Mouse (Mus musculus): ENCODE results near the gene Zfp719. TPM values are rescaled to one million over a fixed set of nuclear protein-coding genes. Genes with fewer than 3 reads are reported as not detected.
A peak's percentile ranks its signal among the peaks of the same experiment; 100 is the strongest.

Zfp719 gene
- polyA plus RNA-seq, 1 experiment from 2014 or later, result 19.4 TPM

- H3K4me3 ChIP-seq (replicated peaks; ENCODE audit: low read depth, low read length), result no peak overlapping the region
- peaks cover 59% of the 10 kb centered on the region for H3K36me3 ChIP-seq (ENCODE audit: control insufficient read depth, insufficient read depth, low read length)
- H3K4me2 ChIP-seq (ENCODE audit: low read length), result no peak overlapping the region
- no peak overlapping the region for H3K27ac ChIP-seq (replicated peaks; ENCODE audit: low read depth, low read length)
- no peak overlapping the region for H3K9ac ChIP-seq (replicated peaks; ENCODE audit: low read length)
- peaks cover 21% of the 10 kb centered on the region for H3K4me1 ChIP-seq (ENCODE audit: control insufficient read depth, insufficient read depth, low read length)
- H3K9me3 ChIP-seq (ENCODE audit: control insufficient read depth, low read length), result no peaks in the 10 kb centered on the region
- no peak for DNase-seq
- H3K27me3 ChIP-seq (ENCODE audit: control insufficient read depth, insufficient read depth, low read length), result no peaks in the 10 kb centered on the region
- ATAC-seq (ENCODE audit: low FRiP score, low TSS enrichment), result no peak
- 92% methylated on average over 5 of the region's 5 CpGs for WGBS
Measured at GRCm38 (mm10) chr7:43584790-43585189, 5.4 kb downstream of the Zfp719 start.

- no peak for DNase-seq
- no peak overlapping the region for H3K4me3 ChIP-seq (replicated peaks; ENCODE audit: low read depth, low read length)
- no peak overlapping the region for H3K27ac ChIP-seq (replicated peaks; ENCODE audit: low read depth, low read length)
- H3K27me3 ChIP-seq (ENCODE audit: control insufficient read depth, insufficient read depth, low read length), result no peaks in the 10 kb centered on the region
- H3K4me1 ChIP-seq (ENCODE audit: control insufficient read depth, insufficient read depth, low read length), result peaks cover 8% of the 10 kb centered on the region; the same call in 1 of the 2 replicates
- WGBS, result 13% methylated on average over 5 of the region's 5 CpGs
- no peak overlapping the region for H3K9ac ChIP-seq (replicated peaks; ENCODE audit: low read length)
- no peak for ATAC-seq (ENCODE audit: low FRiP score, low TSS enrichment)
- no peak overlapping the region for H3K4me2 ChIP-seq (ENCODE audit: low read length)
- H3K9me3 ChIP-seq (ENCODE audit: control insufficient read depth, low read length), result no peaks in the 10 kb centered on the region
- H3K36me3 ChIP-seq (ENCODE audit: control insufficient read depth, insufficient read depth, low read length), result no peaks in the 10 kb centered on the region
Measured at GRCm38 (mm10) chr7:43601884-43602283, 22.5 kb downstream of the Zfp719 start.

- Histone ChIP-seq H3K9ac (replicated peaks; ENCODE audit: low read length) (peak within 1 kb of the TSS; percentile 44; the same call in 1 of the 2 replicates), H3K4me2 (ENCODE audit: low read length) (peak within 1 kb of the TSS; percentile 79), H3K4me3 (replicated peaks; ENCODE audit: low read depth, low read length) (peak within 1 kb of the TSS; percentile 40), H3K27me3 (ENCODE audit: control insufficient read depth, insufficient read depth, low read length) (no peaks in the 10 kb centered on the region), H3K36me3 (ENCODE audit: control insufficient read depth, insufficient read depth, low read length) (no peaks in the 10 kb centered on the region), H3K27ac (replicated peaks; ENCODE audit: low read depth, low read length) (no peak within 1 kb of the TSS), H3K4me1 (ENCODE audit: control insufficient read depth, insufficient read depth, low read length) (peaks cover 12% of the 10 kb centered on the region), H3K9me3 (ENCODE audit: control insufficient read depth, low read length) (no peaks in the 10 kb centered on the region)
- DNase-seq, result peak; percentile 85
- WGBS, result 13% methylated on average over 41 of the region's 41 CpGs
- peak; percentile 79 for ATAC-seq (ENCODE audit: low FRiP score, low TSS enrichment)
Measured at GRCm38 (mm10) chr7:43606896-43607742, 27.7 kb downstream of the Zfp719 start, which contains the start of gene Zfp819. TSS of gene Zfp819 (plus strand) at chr7:43607169.

- Histone ChIP-seq H3K27me3 (ENCODE audit: control insufficient read depth, insufficient read depth, low read length) (no peaks in the 10 kb centered on the region), H3K4me2 (ENCODE audit: low read length) (peak overlapping the region; percentile 79), H3K36me3 (ENCODE audit: control insufficient read depth, insufficient read depth, low read length) (no peaks in the 10 kb centered on the region), H3K4me3 (replicated peaks; ENCODE audit: low read depth, low read length) (no peak overlapping the region; the same call in 1 of the 2 replicates), H3K4me1 (ENCODE audit: control insufficient read depth, insufficient read depth, low read length) (peaks cover 6% of the 10 kb centered on the region), H3K9me3 (ENCODE audit: control insufficient read depth, low read length) (no peaks in the 10 kb centered on the region), H3K27ac (replicated peaks; ENCODE audit: low read depth, low read length) (no peak overlapping the region), H3K9ac (replicated peaks; ENCODE audit: low read length) (no peak overlapping the region)
- ATAC-seq (ENCODE audit: low FRiP score, low TSS enrichment), result no peak
- 29% methylated on average over 5 of the region's 5 CpGs for WGBS
- DNase-seq, result no peak
Measured at GRCm38 (mm10) chr7:43607743-43608287, 28.4 kb downstream of the Zfp719 start.

GRCm38 (mm10) chr7:43608316-43608824 lies 29.0 kb downstream of the Zfp719 start:
- Histone ChIP-seq H3K27me3 (ENCODE audit: control insufficient read depth, insufficient read depth, low read length) (no peaks in the 10 kb centered on the region), H3K4me3 (replicated peaks; ENCODE audit: low read depth, low read length) (no peak overlapping the region), H3K4me1 (ENCODE audit: control insufficient read depth, insufficient read depth, low read length) (peaks cover 6% of the 10 kb centered on the region), H3K9ac (replicated peaks; ENCODE audit: low read length) (no peak overlapping the region), H3K9me3 (ENCODE audit: control insufficient read depth, low read length) (no peaks in the 10 kb centered on the region), H3K27ac (replicated peaks; ENCODE audit: low read depth, low read length) (no peak overlapping the region), H3K36me3 (ENCODE audit: control insufficient read depth, insufficient read depth, low read length) (no peaks in the 10 kb centered on the region), H3K4me2 (ENCODE audit: low read length) (no peak overlapping the region)
- DNase-seq (no peak), ATAC-seq (ENCODE audit: low FRiP score, low TSS enrichment) (no peak)
- WGBS, result 85% methylated on average over 7 of the region's 7 CpGs

GRCm38 (mm10) chr7:43613816-43614551 lies 34.6 kb downstream of the Zfp719 start:
- DNase-seq (no peak), ATAC-seq (ENCODE audit: low FRiP score, low TSS enrichment) (no peak)
- Histone ChIP-seq H3K4me1 (ENCODE audit: control insufficient read depth, insufficient read depth, low read length) (no peaks in the 10 kb centered on the region), H3K27me3 (ENCODE audit: control insufficient read depth, insufficient read depth, low read length) (no peaks in the 10 kb centered on the region), H3K9me3 (ENCODE audit: control insufficient read depth, low read length) (no peaks in the 10 kb centered on the region), H3K9ac (replicated peaks; ENCODE audit: low read length) (no peak overlapping the region), H3K27ac (replicated peaks; ENCODE audit: low read depth, low read length) (no peak overlapping the region), H3K4me3 (replicated peaks; ENCODE audit: low read depth, low read length) (no peak overlapping the region), H3K4me2 (ENCODE audit: low read length) (no peak overlapping the region), H3K36me3 (ENCODE audit: control insufficient read depth, insufficient read depth, low read length) (no peaks in the 10 kb centered on the region)
- WGBS, result 84% methylated on average over 14 of the region's 14 CpGs

GRCm38 (mm10) chr7:43622927-43623326 lies 43.5 kb downstream of the Zfp719 start:
- Histone ChIP-seq H3K27ac (replicated peaks; ENCODE audit: low read depth, low read length) (no peak overlapping the region), H3K9ac (replicated peaks; ENCODE audit: low read length) (no peak overlapping the region), H3K27me3 (ENCODE audit: control insufficient read depth, insufficient read depth, low read length) (no peaks in the 10 kb centered on the region), H3K4me3 (replicated peaks; ENCODE audit: low read depth, low read length) (no peak overlapping the region), H3K4me1 (ENCODE audit: control insufficient read depth, insufficient read depth, low read length) (no peaks in the 10 kb centered on the region), H3K36me3 (ENCODE audit: control insufficient read depth, insufficient read depth, low read length) (no peaks in the 10 kb centered on the region), H3K4me2 (ENCODE audit: low read length) (no peak overlapping the region), H3K9me3 (ENCODE audit: control insufficient read depth, low read length) (no peaks in the 10 kb centered on the region)
- WGBS, result 86% methylated on average over 7 of the region's 7 CpGs
- no peak for DNase-seq
- ATAC-seq (ENCODE audit: low FRiP score, low TSS enrichment), result no peak

GRCm38 (mm10) chr7:43623819-43624218 lies 44.4 kb downstream of the Zfp719 start:
- H3K4me2 ChIP-seq (ENCODE audit: low read length), result peak overlapping the region; percentile 33
- no peak overlapping the region for H3K27ac ChIP-seq (replicated peaks; ENCODE audit: low read depth, low read length)
- no peaks in the 10 kb centered on the region for H3K27me3 ChIP-seq (ENCODE audit: control insufficient read depth, insufficient read depth, low read length)
- no peak overlapping the region for H3K9ac ChIP-seq (replicated peaks; ENCODE audit: low read length)
- H3K4me1 ChIP-seq (ENCODE audit: control insufficient read depth, insufficient read depth, low read length), result no peaks in the 10 kb centered on the region
- H3K36me3 ChIP-seq (ENCODE audit: control insufficient read depth, insufficient read depth, low read length), result no peaks in the 10 kb centered on the region
- no peak overlapping the region for H3K4me3 ChIP-seq (replicated peaks; ENCODE audit: low read depth, low read length)
- H3K9me3 ChIP-seq (ENCODE audit: control insufficient read depth, low read length), result no peaks in the 10 kb centered on the region
- 18% methylated on average over 10 of the region's 10 CpGs for WGBS
- DNase-seq, result peak; percentile 13
- ATAC-seq (ENCODE audit: low FRiP score, low TSS enrichment), result no peak
